Mouse (Mus musculus) kidney, postnatal 0 days (tissue): ENCODE measurements around the gene Bbx. TPM values are rescaled to one million over a fixed set of nuclear protein-coding genes. Genes with fewer than 3 reads are reported as not detected.

Experiments
- ATAC-seq: fragments of 200-750 bp; cut with Nextera tagmentation; replicated peaks from 2 replicates; pipeline ENCODE4 v1.8.0; 2017; ENCODE audit warnings: low read depth, moderate number of reproducible peaks, moderate TSS enrichment, moderate library complexity; ENCODE audit not compliant: low FRiP score
- DNase-seq: peaks from one replicate; pipeline ENCODE4 v3.0.0-alpha.2; 2016; ENCODE audit warnings: low spot score
- H3K27ac ChIP-seq: fragments of 300-500 bp; sonication (generic); 2 replicates; pipeline ENCODE4 v1.5.1; 2014; ENCODE audit warnings: mild to moderate bottlenecking
- H3K27me3 ChIP-seq: fragments of 300-500 bp; sonication (generic); 2 replicates; pipeline ENCODE4 v1.6.1; 2014; ENCODE audit warnings: low read length, mixed read lengths; ENCODE audit not compliant: insufficient read depth
- H3K36me3 ChIP-seq: fragments of 300-500 bp; sonication (generic); 2 replicates; pipeline ENCODE4 v1.6.1; 2014; ENCODE audit warnings: low read length, mixed read lengths; ENCODE audit not compliant: insufficient read depth
- H3K4me1 ChIP-seq: fragments of 300-500 bp; sonication (generic); replicated peaks from 2 replicates; pipeline ENCODE4 v1.6.1; 2014; ENCODE audit warnings: antibody characterized with exemption, low read length, mixed read lengths; ENCODE audit not compliant: insufficient read depth
- H3K4me2 ChIP-seq: fragments of 300-500 bp; sonication (generic); 2 replicates; pipeline ENCODE4 v1.6.1; 2014; ENCODE audit warnings: mild to moderate bottlenecking, low read length, moderate library complexity, mixed read lengths
- H3K4me3 ChIP-seq: fragments of 300-500 bp; sonication (generic); replicated peaks from 2 replicates; pipeline ENCODE4 v1.5.1; 2014; ENCODE audit warnings: low read depth, low read length
- H3K9ac ChIP-seq: fragments of 300-500 bp; sonication (generic); 2 replicates; pipeline ENCODE4 v1.6.1; 2014; ENCODE audit warnings: low read depth, low read length
- H3K9me3 ChIP-seq: fragments of 300-500 bp; sonication (generic); replicated peaks from 2 replicates; pipeline ENCODE4 v1.6.1; 2016; ENCODE audit warnings: low read length, inconsistent platforms, mixed read lengths
- CTCF ChIP-seq: IDR thresholded peaks from 2 replicates; pipeline ENCODE4 v1.5.1; 2016; ENCODE audit warnings: antibody characterized with exemption, low read depth, mild to moderate bottlenecking, moderate library complexity
- WGBS: fragments of 180-500 bp; shearing (Covaris S2); extraction: QIAGEN DNeasy Blood & Tissue Kit; methylation state at CpG from one replicate; pipeline ENCODE4 v1.1.7; 2014; 5-methylcytosine and 5-hydroxymethylcytosine counted together
- polyA plus RNA-seq: library from polyadenylated mRNA; unstranded; fragments of >200 nt; fragmentation: Nextera tagmentation; extraction: Ambion mirVana; gene quantifications from 2 replicates; pipeline ENCODE4 v1.2.1, GENCODE M21; 2015

Bbx gene
- polyA plus RNA-seq, 1 experiment from 2014 or later, result 25.5 TPM

- no peak for ATAC-seq
- peaks cover 5% of the 10 kb centered on the region; the same call in 1 of the 2 replicates for H3K4me1 ChIP-seq
- no peaks in the 10 kb centered on the region for H3K27me3 ChIP-seq
- 29% methylated on average over 7 of the region's 7 CpGs for WGBS
- H3K9ac ChIP-seq, result no peak overlapping the region
- no peak overlapping the region for H3K27ac ChIP-seq
- no peak for TF ChIP-seq CTCF
- DNase-seq, result peak; percentile 32
- peak overlapping the region; percentile 51 for H3K4me2 ChIP-seq
- H3K9me3 ChIP-seq, result no peaks in the 10 kb centered on the region
- no peaks in the 10 kb centered on the region for H3K36me3 ChIP-seq
- H3K4me3 ChIP-seq, result no peak overlapping the region
Measured at GRCm38 (mm10) chr16:50381351-50381746, 50.8 kb downstream of the Bbx start.

GRCm38 (mm10) chr16:50380682-50381350, 51.4 kb downstream of the Bbx start:
- peak; percentile 69; the same call in 1 of the 2 replicates for ATAC-seq
- H3K4me3 ChIP-seq, result no peak overlapping the region

GRCm38 (mm10) chr16:50380232-50380631, 52.0 kb downstream of the Bbx start:
- 41% methylated on average over 7 of the region's 7 CpGs for WGBS
- ATAC-seq (no peak), DNase-seq (no peak)
- TF ChIP-seq CTCF, result no peak
- no peak overlapping the region for H3K9ac ChIP-seq
- H3K27me3 ChIP-seq, result no peaks in the 10 kb centered on the region
- no peaks in the 10 kb centered on the region for H3K36me3 ChIP-seq
- H3K9me3 ChIP-seq, result no peaks in the 10 kb centered on the region
- H3K4me3 ChIP-seq, result no peak overlapping the region
- H3K27ac ChIP-seq, result no peak overlapping the region
- peaks cover 5% of the 10 kb centered on the region; the same call in 1 of the 2 replicates for H3K4me1 ChIP-seq
- no peak overlapping the region for H3K4me2 ChIP-seq

More at GRCm38 (mm10) chr16:50380682-50381350, 51.4 kb downstream of the Bbx start:
- DNase-seq, result peak; percentile 68
- Histone ChIP-seq H3K4me2 (peak overlapping the region; percentile 51), H3K27ac (no peak overlapping the region), H3K27me3 (no peaks in the 10 kb centered on the region), H3K4me1 (peaks cover 5% of the 10 kb centered on the region; the same call in 1 of the 2 replicates), H3K36me3 (no peaks in the 10 kb centered on the region), H3K9ac (no peak overlapping the region), H3K9me3 (no peaks in the 10 kb centered on the region)
- TF ChIP-seq CTCF, result peak; percentile 68
- WGBS, result 22% methylated on average over 10 of the region's 10 CpGs

GRCm38 (mm10) chr16:50374611-50375010, 57.6 kb downstream of the Bbx start:
- no peaks in the 10 kb centered on the region for H3K27me3 ChIP-seq
- H3K27ac ChIP-seq, result no peak overlapping the region
- TF ChIP-seq CTCF, result peak; percentile 64
- ATAC-seq (no peak), DNase-seq (peak; percentile 13)
- H3K9ac ChIP-seq, result no peak overlapping the region
- WGBS, result 92% methylated on average over 3 of the region's 3 CpGs
- peaks cover 4% of the 10 kb centered on the region; the same call in 1 of the 2 replicates for H3K4me1 ChIP-seq
- no peak overlapping the region for H3K4me2 ChIP-seq
- no peak overlapping the region for H3K4me3 ChIP-seq
- no peaks in the 10 kb centered on the region for H3K36me3 ChIP-seq
- H3K9me3 ChIP-seq, result no peaks in the 10 kb centered on the region

GRCm38 (mm10) chr16:50373685-50374084, 58.5 kb downstream of the Bbx start:
- no peak overlapping the region for H3K4me2 ChIP-seq
- H3K9me3 ChIP-seq, result no peaks in the 10 kb centered on the region
- H3K9ac ChIP-seq, result no peak overlapping the region
- ATAC-seq (no peak), DNase-seq (no peak)
- 44% methylated on average over 5 of the region's 5 CpGs for WGBS
- H3K27me3 ChIP-seq, result no peaks in the 10 kb centered on the region
- no peaks in the 10 kb centered on the region for H3K36me3 ChIP-seq
- H3K4me1 ChIP-seq, result peaks cover 4% of the 10 kb centered on the region; the same call in 1 of the 2 replicates
- TF ChIP-seq CTCF, result no peak
- no peak overlapping the region for H3K27ac ChIP-seq
- no peak overlapping the region for H3K4me3 ChIP-seq

GRCm38 (mm10) chr16:50372543-50372942, 59.6 kb downstream of the Bbx start:
- Histone ChIP-seq H3K4me2 (no peak overlapping the region), H3K4me1 (peaks cover 4% of the 10 kb centered on the region; the same call in 1 of the 2 replicates), H3K4me3 (no peak overlapping the region), H3K27ac (no peak overlapping the region), H3K36me3 (no peaks in the 10 kb centered on the region), H3K27me3 (no peaks in the 10 kb centered on the region), H3K9me3 (no peaks in the 10 kb centered on the region), H3K9ac (no peak overlapping the region)
- no peak for ATAC-seq
- no peak for TF ChIP-seq CTCF
- no peak for DNase-seq
- 57% methylated on average over 2 of the region's 2 CpGs for WGBS
